Mouse (Mus musculus): ENCODE results near the gene Cldn19. TPM values are rescaled to one million over a fixed set of nuclear protein-coding genes. Genes with fewer than 3 reads are reported as not detected.

Gene Cldn19
- polyA plus RNA-seq (2012; ENCODE audit: low replicate concordance): not detected in 2 replicates

DNA sequence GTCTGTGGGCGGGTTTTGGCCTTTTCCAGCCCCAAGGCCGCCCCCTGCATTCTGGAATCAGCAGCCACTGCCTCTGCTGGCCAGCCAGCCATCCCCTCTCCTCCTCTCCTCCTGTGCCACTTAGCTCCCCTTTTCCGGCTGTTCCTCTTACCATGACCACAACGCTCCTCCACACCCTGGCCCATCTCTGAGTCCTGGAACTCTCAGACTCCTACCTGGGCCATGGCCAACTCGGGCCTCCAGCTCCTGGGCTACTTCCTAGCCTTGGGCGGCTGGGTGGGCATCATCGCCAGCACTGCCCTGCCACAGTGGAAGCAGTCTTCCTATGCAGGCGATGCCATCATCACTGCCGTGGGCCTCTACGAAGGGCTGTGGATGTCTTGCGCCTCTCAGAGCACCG is at the start of gene Cldn19:
Gene Cldn19 (plus strand): TSS at position 64 of the 400 bp plus-strand sequence.

DNA sequence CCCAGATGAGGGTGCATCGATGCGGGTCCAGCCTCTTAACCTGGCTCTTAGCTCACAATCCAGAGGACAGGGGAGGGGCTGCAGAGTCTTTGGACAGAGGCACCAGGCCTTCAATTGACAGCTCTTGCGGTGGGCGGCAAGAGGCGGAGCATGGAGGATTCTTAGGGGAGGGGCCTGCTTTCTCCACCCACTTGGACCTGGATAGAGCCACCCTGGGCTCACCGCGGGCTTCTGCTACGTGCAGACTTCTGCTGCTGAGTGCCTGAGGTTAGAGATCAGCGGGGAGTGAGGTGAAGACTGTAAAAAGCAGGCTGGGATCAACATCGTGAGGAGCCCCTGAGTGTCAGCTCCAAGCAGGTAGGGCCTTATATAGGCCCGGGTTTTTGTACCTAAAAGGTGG is 37.0 kb upstream of the Cldn19 start, which contains the start of gene Tmem269:
Gene Tmem269 (minus strand): TSS at position 49 of the 400 bp plus-strand sequence.

DNA sequence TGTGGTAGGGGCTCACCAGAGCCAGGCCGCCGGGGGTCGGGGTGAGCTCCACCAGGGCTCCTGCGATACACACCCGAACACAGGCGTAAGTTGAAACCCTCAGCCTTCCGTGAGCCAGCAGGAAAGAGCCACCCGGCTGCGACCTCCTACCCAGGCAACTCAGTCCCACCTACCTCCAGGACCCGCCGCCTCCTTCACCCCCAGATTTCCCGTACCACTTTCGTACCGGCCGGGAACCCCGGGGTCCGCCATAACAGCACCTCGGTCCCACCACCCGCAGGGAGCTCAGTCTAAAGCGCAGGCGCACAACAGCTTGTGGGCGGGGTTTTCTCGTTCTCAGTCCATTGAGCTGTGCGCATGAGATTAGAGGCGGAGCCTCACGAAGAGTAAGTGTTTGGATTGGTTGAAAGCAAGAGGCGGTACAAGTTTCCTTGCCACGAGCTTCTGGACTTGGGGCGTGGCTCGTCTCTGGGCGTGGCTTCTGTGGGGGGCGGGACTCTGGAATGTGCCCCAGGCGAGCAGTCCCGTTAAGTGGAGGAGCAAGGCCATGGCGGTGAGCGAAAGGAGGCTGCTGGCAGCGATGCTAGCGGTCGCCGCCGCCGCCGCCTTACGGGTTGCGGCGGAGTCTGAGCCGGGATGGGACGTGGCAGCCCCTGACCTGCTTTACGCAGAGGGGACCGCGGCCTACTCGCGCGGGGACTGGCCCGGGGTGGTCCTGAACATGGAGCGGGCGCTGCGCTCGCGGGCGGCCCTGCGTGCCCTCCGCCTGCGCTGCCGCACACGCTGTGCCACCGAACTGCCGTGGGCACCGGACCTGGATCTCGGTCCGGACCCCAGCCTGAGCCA is 22.6 kb upstream of the Cldn19 start, which contains the start of the genes AU022252 and P3h1:
Gene AU022252 (minus strand): TSS at position 303 of the 846 bp plus-strand sequence.
Gene P3h1 (plus strand): TSS at position 506 of the 846 bp plus-strand sequence.

DNA sequence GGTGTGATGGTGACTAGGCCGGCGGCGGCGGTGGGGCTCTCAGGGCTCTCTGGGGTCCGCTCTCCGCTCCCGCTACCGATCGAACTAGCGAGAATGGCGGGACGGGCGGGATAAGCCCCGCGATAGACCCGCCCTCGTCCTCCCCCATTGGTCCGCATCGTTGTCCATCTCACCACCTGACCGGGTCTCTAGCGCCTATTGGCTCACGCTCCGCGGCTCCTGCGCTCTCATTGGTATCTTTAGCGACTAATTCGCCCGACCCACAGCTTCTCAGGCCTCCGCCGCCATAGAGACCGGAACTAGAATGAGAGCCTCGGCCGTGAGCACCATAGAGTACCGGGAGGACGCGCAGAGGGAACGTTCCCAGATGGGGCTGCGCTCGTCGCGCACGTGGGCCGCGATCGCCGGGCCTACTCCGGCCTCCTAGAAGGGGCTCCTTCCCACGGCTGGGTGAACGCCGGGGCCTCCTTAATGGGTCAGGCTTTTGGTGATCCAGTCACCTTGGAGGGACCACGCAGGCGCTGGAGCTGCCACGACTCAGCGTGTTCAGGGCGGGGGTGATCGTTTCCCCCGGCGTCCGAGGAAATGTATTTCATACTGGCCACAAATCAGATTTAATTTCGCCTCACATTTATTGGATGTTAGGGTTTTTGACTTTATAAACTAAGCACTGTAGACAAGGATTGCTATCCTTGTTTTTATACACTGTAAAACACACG is 39.4 kb downstream of the Cldn19 start, which contains the start of gene Ybx1:
Gene Ybx1 (minus strand): TSS at position 190 of the 719 bp plus-strand sequence.

Other genes with a start within 250 kb of the Cldn19 start
- gene Slc2a1, start 146.7 kb upstream of the Cldn19 start, polyA plus RNA-seq (2012; ENCODE audit: low replicate concordance): 6.2 and 10.4 TPM in 2 replicates
- 10.1 and 18.0 TPM in 2 replicates for gene Zfp691, start 81.2 kb upstream of the Cldn19 start, polyA plus RNA-seq (2012; ENCODE audit: low replicate concordance)
- gene Ermap, start 65.4 kb upstream of the Cldn19 start, polyA plus RNA-seq (2012; ENCODE audit: low replicate concordance): 72.8 and 213 TPM in 2 replicates
- 77.9 and 129 TPM in 2 replicates for gene Svbp, start 60.1 kb upstream of the Cldn19 start, polyA plus RNA-seq (2012; ENCODE audit: low replicate concordance)
- gene Tmem269, start 37.2 kb upstream of the Cldn19 start, polyA plus RNA-seq (2012; ENCODE audit: low replicate concordance): not detected in 2 replicates
- 12.9 and 16.1 TPM in 2 replicates for gene AU022252, start 22.7 kb upstream of the Cldn19 start, polyA plus RNA-seq (2012; ENCODE audit: low replicate concordance)
- gene P3h1, start 22.5 kb upstream of the Cldn19 start, polyA plus RNA-seq (2012; ENCODE audit: low replicate concordance): 11.6 and 13.2 TPM in 2 replicates
- 2,013 and 2,112 TPM in 2 replicates for gene Ybx1, start 39.2 kb downstream of the Cldn19 start, polyA plus RNA-seq (2012; ENCODE audit: low replicate concordance)
- gene Ppih, start 65.1 kb downstream of the Cldn19 start, polyA plus RNA-seq (2012; ENCODE audit: low replicate concordance): 0.88 and 2.1 TPM in 2 replicates
- not detected in 2 replicates for gene Ccdc30, start 160.1 kb downstream of the Cldn19 start, polyA plus RNA-seq (2012; ENCODE audit: low replicate concordance)
- gene Ppcs, start 167.0 kb downstream of the Cldn19 start, polyA plus RNA-seq (2012; ENCODE audit: low replicate concordance): 8.1 and 11.0 TPM in 2 replicates
- gene Zmynd12, start 167.4 kb downstream of the Cldn19 start, polyA plus RNA-seq (2012; ENCODE audit: low replicate concordance): not detected in 2 replicates
- gene Rimkla, start 237.2 kb downstream of the Cldn19 start, polyA plus RNA-seq (2012; ENCODE audit: low replicate concordance): not detected in 2 replicates

Data from leukemia stem cell, adult 10-12 weeks (primary cell).